Mouse (Mus musculus) liver, embryonic 12.5 days (tissue): ENCODE measurements at regions not wholly inside any gene's neighbourhood (a gene's known extent, or its start where the extent isn't known, plus 50 kb on each side); places are given as distances from the start of the nearest gene placed in this dataset.
A peak's percentile ranks its signal among the peaks of the same experiment; 100 is the strongest.

Experiments used
- ATAC-seq: fragments of 200-750 bp; cut with Nextera tagmentation; 2 replicates; pipeline ENCODE4 v1.8.0; 2017; ENCODE audit warnings: moderate number of reproducible peaks, mild to moderate bottlenecking, moderate library complexity
- H3K27ac ChIP-seq: fragments of 300-500 bp; sonication (generic); 2 replicates; pipeline ENCODE4 v1.5.1; 2016; ENCODE audit warnings: mild to moderate bottlenecking
- H3K27me3 ChIP-seq: fragments of 300-500 bp; sonication (generic); replicated peaks from 2 replicates; pipeline ENCODE4 v1.6.1; 2016; ENCODE audit warnings: mild to moderate bottlenecking, moderate library complexity
- H3K36me3 ChIP-seq: fragments of 300-500 bp; sonication (generic); 2 replicates; pipeline ENCODE4 v1.6.1; 2016; ENCODE audit warnings: mild to moderate bottlenecking, moderate library complexity
- H3K4me1 ChIP-seq: fragments of 300-500 bp; sonication (generic); 2 replicates; pipeline ENCODE4 v1.6.1; 2016
- H3K4me2 ChIP-seq: fragments of 300-500 bp; sonication (generic); 2 replicates; pipeline ENCODE4 v1.6.1; 2016; ENCODE audit warnings: mild to moderate bottlenecking, moderate library complexity
- H3K4me3 ChIP-seq: fragments of 300-500 bp; sonication (generic); 2 replicates; pipeline ENCODE4 v1.5.1; 2016; ENCODE audit warnings: mild to moderate bottlenecking, moderate library complexity
- H3K9ac ChIP-seq: fragments of 300-500 bp; sonication (generic); 2 replicates; pipeline ENCODE4 v1.6.1; 2016; ENCODE audit warnings: mild to moderate bottlenecking, moderate library complexity
- H3K9me3 ChIP-seq: fragments of 300-500 bp; sonication (generic); replicated peaks from 2 replicates; pipeline ENCODE4 v1.6.1; 2016; ENCODE audit warnings: mild to moderate bottlenecking, moderate library complexity
- WGBS: fragments of 180-500 bp; shearing (Covaris S2); methylation state at CpG from one replicate; pipeline ENCODE4 v1.1.7; 2016; ENCODE audit not compliant: insufficient replicate concordance; 5-methylcytosine and 5-hydroxymethylcytosine counted together

DNA sequence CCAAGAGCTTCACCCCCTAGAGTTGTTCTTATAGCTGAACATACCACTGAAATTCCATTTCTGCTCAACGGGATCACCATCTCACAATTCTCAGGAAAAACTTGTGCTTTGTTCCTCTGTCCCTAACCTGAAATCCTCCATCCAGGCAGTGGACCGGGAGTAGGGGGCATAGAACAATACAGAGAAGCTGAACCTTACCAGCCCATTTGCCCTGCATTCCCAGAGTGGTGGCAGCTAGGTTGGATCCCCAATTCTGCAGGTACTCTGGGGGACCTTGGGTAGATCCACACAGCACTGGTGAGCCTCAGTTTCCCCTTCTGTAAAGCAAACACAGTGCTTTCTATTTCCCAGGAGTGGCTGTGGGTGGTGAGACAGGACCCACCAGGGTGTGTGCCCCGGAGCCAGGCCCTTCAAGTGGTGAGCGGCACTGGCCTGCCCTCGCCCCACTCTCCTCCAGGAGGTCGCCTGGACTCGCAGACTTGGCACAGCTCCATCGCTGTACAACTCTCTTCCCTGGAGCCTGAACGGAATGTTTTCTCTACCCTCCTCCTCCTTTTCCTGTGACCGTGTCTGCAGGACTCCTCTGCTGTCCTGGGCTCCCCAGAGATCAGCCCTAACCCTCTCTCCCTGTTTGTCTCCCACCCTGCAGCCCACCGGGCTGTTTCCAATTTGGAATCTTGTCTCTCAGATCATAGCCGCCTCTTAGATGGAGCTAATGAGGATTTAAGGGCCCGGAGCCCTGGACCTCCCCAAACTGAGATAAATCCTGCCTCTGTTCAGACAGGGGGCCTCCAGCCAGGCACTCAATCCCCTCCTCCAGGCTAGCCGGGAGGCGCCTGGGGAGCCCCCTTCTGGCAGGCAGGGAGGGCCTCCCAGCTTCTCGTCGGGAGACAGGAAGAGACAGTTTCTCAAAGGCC, 52.3 kb upstream of the Cux1 start:
- H3K9me3 ChIP-seq = no peaks in the 10 kb centered on the region
- H3K9ac ChIP-seq = no peak overlapping the region
- no peak for ATAC-seq
- peak overlapping the region; percentile 14; the same call in 1 of the 2 replicates for H3K4me2 ChIP-seq
- H3K4me1 ChIP-seq = peaks cover 40% of the 10 kb centered on the region
- peaks cover 47% of the 10 kb centered on the region for H3K27me3 ChIP-seq
- H3K4me3 ChIP-seq = no peak overlapping the region
- 35% methylated on average over 17 of the region's 17 CpGs for WGBS
- no peak overlapping the region for H3K27ac ChIP-seq
- H3K36me3 ChIP-seq = no peaks in the 10 kb centered on the region

DNA sequence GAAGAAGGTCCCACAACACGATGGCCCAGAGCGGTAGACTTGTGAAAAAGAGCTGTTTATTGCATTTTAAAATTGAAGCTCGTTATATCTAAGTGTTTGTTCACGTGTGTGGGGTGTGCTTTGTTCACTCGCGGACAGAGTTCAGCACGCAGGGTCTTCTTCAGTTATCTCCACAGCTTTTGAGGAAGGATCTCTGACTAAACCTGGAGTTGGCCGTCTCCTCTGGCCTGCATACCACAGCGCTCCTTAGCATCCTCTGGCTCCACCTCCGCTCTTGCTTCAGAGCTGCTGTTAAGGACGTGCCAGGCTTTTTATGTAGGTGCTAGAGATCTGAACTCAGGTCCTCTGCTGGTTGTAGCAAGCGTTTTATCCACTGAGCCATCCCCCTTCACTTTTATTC, 52.9 kb upstream of the Cux1 start:
- ATAC-seq = no peak
- Histone ChIP-seq H3K9ac (no peak overlapping the region), H3K4me1 (peaks cover 44% of the 10 kb centered on the region), H3K27ac (no peak overlapping the region), H3K9me3 (no peaks in the 10 kb centered on the region), H3K27me3 (peaks cover 51% of the 10 kb centered on the region), H3K4me2 (peak overlapping the region; percentile 14; the same call in 1 of the 2 replicates), H3K4me3 (no peak overlapping the region), H3K36me3 (no peaks in the 10 kb centered on the region)
- 12% methylated on average over 12 of the region's 12 CpGs for WGBS

DNA sequence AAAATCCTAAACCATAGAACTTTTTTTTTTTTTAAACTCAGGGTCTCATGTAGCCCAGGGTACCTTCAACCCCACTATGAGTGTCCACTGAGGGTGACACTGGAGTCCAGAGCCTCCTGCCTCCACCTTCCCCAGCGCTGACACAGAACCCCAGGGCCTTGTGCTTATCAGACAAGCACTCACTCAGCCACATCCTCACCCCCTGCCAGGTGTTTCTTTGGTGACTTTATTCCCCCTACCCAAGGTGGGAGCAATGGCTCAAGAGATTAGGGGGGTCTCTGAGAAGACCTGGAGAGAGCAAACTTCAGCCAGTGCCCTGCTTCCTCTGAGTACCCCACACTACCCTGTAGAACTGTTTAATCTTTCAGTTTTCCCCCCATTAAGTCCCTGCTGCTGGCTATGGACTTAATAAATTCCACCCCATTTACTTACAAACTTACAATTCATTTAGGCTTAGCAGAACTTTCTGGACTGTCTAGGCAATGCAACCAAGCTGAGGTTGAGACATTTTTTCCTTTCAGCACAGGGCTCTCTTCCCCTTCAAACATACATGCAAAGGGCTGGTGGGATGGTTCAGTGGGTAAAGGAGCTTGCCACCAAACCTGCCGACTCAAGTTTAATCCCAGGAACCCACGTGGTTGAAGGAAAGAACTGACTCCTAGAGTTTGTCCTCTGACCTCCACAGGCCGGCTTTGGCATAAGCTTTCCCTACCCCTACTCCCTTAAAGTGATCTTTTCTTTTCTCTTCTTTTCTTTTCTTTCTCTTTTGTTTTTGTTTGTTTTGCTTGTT, 54.2 kb upstream of the Cux1 start:
- no peak overlapping the region for H3K27ac ChIP-seq
- no peaks in the 10 kb centered on the region for H3K36me3 ChIP-seq
- no peak overlapping the region for H3K4me2 ChIP-seq
- WGBS = 19% methylated on average over 4 of the region's 4 CpGs
- H3K27me3 ChIP-seq = peaks cover 56% of the 10 kb centered on the region
- no peak overlapping the region for H3K4me3 ChIP-seq
- no peaks in the 10 kb centered on the region for H3K9me3 ChIP-seq
- peaks cover 53% of the 10 kb centered on the region for H3K4me1 ChIP-seq
- H3K9ac ChIP-seq = no peak overlapping the region
- no peak for ATAC-seq

DNA sequence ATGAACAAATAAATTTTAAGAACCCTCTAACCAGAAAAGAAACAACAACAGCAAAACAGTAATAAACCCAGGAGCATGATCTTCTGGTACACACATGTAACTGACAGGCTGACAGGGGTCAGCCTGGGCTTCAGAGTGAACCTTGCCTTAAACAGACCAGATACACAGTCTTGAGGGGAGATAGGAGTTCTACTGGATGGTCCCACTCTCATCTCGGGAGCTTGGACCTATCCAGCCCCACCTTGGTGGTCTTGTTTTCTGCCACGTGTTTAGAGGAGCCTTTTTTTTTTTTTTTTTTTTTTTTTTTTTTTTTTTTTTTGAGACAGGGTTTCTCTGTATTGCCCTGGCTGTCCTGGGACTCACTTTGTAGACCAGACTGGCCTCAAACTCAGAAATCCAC, 54.9 kb upstream of the Cux1 start:
- Histone ChIP-seq H3K9ac (no peak overlapping the region), H3K9me3 (no peaks in the 10 kb centered on the region), H3K4me2 (no peak overlapping the region; the same call in 1 of the 2 replicates), H3K4me1 (peaks cover 53% of the 10 kb centered on the region), H3K4me3 (no peak overlapping the region), H3K27ac (no peak overlapping the region), H3K36me3 (no peaks in the 10 kb centered on the region), H3K27me3 (peaks cover 59% of the 10 kb centered on the region)
- ATAC-seq = no peak
- 12% methylated on average over 2 of the region's 2 CpGs for WGBS

DNA sequence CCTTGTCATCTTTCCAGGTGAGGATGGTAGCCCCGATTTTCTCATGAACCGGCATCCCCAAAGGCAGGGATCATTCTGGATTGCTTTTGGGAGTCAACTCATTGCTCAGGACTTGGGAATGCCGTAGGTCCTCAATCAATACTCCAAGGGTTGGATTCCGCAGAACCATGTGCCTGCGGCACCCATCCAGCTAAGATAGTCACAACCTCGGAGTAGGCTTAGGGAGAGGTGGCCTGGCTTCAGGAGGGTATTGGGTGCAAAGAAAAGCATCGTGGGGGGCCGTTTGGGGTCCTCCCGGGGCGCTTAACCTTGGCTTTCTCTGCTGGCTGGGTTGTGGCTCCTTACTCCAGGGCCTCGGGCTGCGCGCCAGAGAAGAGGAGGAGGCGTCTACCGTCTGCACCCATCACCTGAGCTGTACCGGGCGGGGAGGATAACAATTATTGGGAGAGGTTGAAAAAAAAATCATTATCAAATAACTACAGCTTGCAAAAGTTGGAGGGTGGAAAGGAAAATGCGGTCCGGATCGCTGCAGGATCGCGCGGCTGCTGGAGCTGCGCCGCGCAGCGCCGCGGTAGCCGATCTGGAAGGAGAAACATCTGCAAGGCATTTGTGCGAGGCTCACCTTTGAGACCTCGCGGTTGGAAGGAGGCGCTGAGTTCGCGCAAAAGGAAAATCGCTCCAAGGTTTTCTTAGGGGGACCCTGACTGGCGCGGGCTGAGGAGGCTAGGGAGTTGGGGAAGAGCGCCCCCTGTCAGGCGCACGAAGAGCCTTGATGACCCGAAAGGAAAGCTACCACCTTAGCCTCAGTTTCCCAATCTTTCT, 55.6 kb upstream of the Cux1 start:
- H3K9me3 ChIP-seq = no peaks in the 10 kb centered on the region
- H3K27ac ChIP-seq = peak overlapping the region; percentile 54; the same call in 1 of the 2 replicates
- peaks cover 58% of the 10 kb centered on the region for H3K4me1 ChIP-seq
- peak overlapping the region; percentile 59 for H3K4me3 ChIP-seq
- peak; percentile 85 for ATAC-seq
- 5% methylated on average over 43 of the region's 43 CpGs for WGBS
- H3K36me3 ChIP-seq = no peaks in the 10 kb centered on the region
- peak overlapping the region; percentile 62 for H3K9ac ChIP-seq
- peaks cover 55% of the 10 kb centered on the region for H3K27me3 ChIP-seq
- H3K4me2 ChIP-seq = peak overlapping the region; percentile 78

DNA sequence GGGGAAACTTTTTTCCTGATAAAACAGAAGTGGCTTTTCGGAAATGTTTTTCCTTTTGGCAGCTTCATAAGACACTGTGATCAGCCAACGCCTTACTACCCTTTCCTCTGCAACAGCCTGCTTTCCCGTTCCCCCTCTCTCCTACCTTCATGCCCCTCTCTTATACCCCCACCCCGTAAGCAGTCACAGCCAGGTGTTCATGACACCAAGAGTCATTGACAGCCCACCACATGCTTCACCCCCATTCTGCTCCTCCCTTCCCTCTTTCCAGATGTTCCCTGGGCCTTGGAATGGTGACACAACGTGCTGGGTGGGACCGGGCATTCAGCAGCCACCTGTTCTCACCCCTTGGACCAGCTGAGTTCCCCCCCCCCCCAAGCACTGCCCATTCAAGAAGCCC, 56.5 kb upstream of the Cux1 start:
- H3K4me2 ChIP-seq = no peak overlapping the region
- WGBS = 54% methylated on average over 6 of the region's 6 CpGs
- no peaks in the 10 kb centered on the region for H3K9me3 ChIP-seq

DNA sequence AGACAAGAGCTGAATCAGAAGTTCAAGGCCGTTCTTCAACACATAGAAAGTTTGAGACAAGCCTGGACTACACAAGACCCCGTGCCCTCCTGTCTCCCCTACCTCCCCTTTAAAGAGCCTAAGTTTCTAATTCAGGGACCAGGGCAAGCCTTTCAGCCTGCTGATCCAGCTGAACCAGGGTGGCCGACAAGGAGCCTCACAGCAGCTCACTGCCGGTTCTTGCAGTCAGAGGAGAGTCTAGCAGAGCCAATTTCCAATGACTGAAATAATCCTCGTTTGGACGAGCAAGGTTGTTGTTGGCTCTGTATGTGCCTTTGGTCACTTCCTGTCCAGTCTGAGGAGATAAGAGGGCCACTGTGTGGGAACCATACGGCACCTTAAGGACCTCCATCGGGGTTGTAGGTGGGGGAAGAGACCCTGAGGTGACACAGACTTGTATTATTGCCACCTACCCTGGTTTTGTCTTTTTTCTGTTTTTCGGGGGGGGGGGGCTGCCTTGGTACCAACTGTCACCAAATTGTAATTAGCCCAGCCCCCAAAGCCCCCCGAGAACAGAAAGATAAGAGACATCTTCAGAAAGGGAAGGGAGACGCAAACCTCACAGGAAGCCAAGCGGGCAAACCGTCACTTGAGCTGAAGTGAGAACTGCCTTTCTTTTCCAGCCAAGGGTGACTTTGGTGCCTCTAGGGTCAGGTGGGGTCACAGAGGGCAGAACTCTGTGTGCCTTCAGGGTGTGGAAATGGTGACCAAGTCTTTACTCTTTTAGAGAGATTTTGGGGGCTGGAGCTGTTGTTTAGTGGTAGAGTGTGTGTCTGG, 58.1 kb upstream of the Cux1 start:
- Histone ChIP-seq H3K27ac (no peak overlapping the region), H3K9me3 (no peaks in the 10 kb centered on the region), H3K4me3 (no peak overlapping the region), H3K9ac (no peak overlapping the region), H3K36me3 (no peaks in the 10 kb centered on the region), H3K27me3 (peaks cover 30% of the 10 kb centered on the region; the same call in 1 of the 2 replicates), H3K4me2 (no peak overlapping the region), H3K4me1 (peaks cover 51% of the 10 kb centered on the region)
- WGBS = 20% methylated on average over 13 of the region's 13 CpGs
- no peak for ATAC-seq

More for the DNA sequence above, 56.5 kb upstream of the Cux1 start:
- H3K9ac ChIP-seq = no peak overlapping the region
- no peaks in the 10 kb centered on the region for H3K36me3 ChIP-seq
- H3K27ac ChIP-seq = no peak overlapping the region
- H3K4me1 ChIP-seq = peaks cover 58% of the 10 kb centered on the region
- H3K4me3 ChIP-seq = no peak overlapping the region
- H3K27me3 ChIP-seq = peaks cover 46% of the 10 kb centered on the region
- ATAC-seq = no peak

DNA sequence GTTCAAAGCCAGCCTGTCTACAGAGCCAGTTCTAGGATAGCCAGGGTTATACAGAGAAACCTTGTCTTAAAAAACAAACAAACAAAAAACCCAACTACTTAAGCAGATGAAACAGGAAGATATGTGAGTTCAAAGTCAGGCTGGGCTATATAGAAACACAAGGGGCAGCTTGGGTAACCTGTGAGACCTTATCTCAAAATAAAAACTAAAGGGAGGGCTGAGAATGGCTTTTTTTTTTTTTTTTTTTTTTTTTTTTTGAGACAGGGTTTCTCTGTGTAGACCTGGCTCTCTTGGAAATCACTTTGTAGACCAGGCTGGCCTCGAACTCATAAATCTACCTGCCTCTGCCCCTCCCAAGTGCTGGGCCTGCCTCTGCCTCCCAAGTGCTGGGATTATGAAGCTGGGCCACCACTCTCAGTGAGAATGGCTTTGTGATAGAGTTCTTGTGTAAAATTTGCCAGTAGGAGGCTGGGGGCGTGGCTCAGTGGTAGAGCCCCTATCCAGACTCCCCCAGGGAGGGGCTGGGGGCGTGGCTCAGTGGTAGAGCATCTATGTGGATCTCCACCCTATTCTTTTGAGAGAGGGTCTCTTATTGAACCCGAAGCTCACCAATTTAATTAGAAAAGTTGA, 59.0 kb upstream of the Cux1 start:
- Histone ChIP-seq H3K4me3 (no peak overlapping the region), H3K36me3 (no peaks in the 10 kb centered on the region), H3K27me3 (peaks cover 21% of the 10 kb centered on the region; the same call in 1 of the 2 replicates), H3K27ac (no peak overlapping the region), H3K4me2 (no peak overlapping the region), H3K9me3 (no peaks in the 10 kb centered on the region), H3K9ac (no peak overlapping the region), H3K4me1 (peaks cover 43% of the 10 kb centered on the region)
- ATAC-seq = no peak
- 27% methylated on average over 4 of the region's 4 CpGs for WGBS

DNA sequence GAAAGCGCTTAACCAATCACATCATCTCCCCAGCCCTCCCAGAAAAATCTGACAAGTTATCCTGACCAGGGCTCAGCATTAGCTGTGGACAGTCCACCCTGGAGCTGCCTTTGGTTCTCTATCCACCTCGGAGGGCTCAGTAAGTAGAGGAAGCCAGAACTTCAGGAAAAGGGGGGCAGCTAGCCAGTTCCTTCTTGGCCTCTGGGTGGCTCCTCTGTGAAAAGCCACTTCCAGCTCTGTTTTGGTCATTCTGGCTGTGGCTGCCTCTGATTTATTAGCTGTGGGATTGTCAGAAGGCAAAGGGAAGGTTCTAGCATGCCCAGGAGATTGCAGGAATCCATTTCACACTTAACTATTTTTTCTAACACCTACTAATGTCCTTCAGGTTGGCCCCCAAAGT, 59.6 kb upstream of the Cux1 start:
- Histone ChIP-seq H3K9me3 (no peaks in the 10 kb centered on the region), H3K4me1 (peaks cover 36% of the 10 kb centered on the region), H3K9ac (no peak overlapping the region), H3K4me2 (no peak overlapping the region), H3K36me3 (no peaks in the 10 kb centered on the region), H3K4me3 (no peak overlapping the region), H3K27me3 (peaks cover 16% of the 10 kb centered on the region; the same call in 1 of the 2 replicates), H3K27ac (no peak overlapping the region)
- 52% methylated on average over 2 of the region's 2 CpGs for WGBS
- no peak for ATAC-seq

DNA sequence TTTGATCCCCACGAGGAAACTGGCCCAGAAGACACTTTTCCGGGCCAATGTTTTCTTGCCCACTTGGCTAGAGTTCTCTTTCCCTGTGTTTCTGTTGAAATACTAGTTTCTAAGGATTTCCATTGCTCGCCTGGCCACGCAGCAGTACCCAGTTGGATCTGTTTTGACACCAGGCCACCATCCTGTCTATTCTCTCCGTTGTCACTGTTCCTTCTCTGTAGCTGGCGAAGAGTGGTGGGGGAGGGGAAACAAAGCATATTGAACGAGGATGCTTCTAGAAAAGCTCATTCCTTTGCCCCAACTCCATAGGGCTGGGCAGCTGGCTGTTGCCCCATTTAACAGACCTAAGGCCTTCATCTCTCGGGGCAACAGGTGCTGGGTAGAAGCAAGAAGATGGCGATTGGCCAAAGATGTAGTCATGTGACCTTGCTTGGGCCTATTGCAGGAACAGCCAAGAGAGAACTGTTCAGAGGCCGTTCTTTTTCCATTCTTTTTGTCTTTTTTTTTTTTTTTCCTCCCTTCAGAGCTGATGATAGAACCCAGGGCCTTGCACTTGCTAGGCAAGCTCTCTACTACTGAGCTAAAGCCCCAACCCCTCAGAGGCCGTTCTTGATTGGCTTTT, 60.5 kb upstream of the Cux1 start:
- H3K27me3 ChIP-seq = peaks cover 16% of the 10 kb centered on the region; the same call in 1 of the 2 replicates
- no peak overlapping the region for H3K4me2 ChIP-seq
- no peak overlapping the region for H3K9ac ChIP-seq
- H3K27ac ChIP-seq = no peak overlapping the region
- ATAC-seq = no peak
- H3K4me1 ChIP-seq = peaks cover 27% of the 10 kb centered on the region
- H3K9me3 ChIP-seq = no peaks in the 10 kb centered on the region
- no peaks in the 10 kb centered on the region for H3K36me3 ChIP-seq
- H3K4me3 ChIP-seq = no peak overlapping the region
- 64% methylated on average over 11 of the region's 11 CpGs for WGBS
